Mouse (Mus musculus) bone marrow macrophage, adult 2 months (primary cell): ENCODE data around the gene Nudt21. TPM values are rescaled to one million over a fixed set of nuclear protein-coding genes. Genes with fewer than 3 reads are reported as not detected.

Experiments
- H3K27ac ChIP-seq: 2 replicates; pipeline ENCODE4 v1.5.1; 2012; ENCODE audit warnings: low read depth, low read length; ENCODE audit not compliant: insufficient read depth
- H3K4me1 ChIP-seq: 2 replicates; pipeline ENCODE4 v1.6.1; 2012; ENCODE audit warnings: low read length; ENCODE audit not compliant: control insufficient read depth, insufficient read depth
- H3K4me3 ChIP-seq: 2 replicates; pipeline ENCODE4 v1.5.1; 2012; ENCODE audit warnings: mild to moderate bottlenecking, low read length, moderate library complexity; ENCODE audit not compliant: insufficient read depth
- CTCF ChIP-seq: IDR thresholded peaks from 2 replicates; pipeline ENCODE4 v1.5.1; 2012; ENCODE audit warnings: low read depth, mild to moderate bottlenecking, low read length, moderate library complexity
- POLR2A ChIP-seq: IDR thresholded peaks from 2 replicates; pipeline ENCODE4 v1.6.1; 2012; ENCODE audit warnings: mild to moderate bottlenecking, low read depth, low read length, borderline replicate concordance
- polyA plus RNA-seq: library from polyadenylated mRNA; stranded (reverse); fragments of >200 nt; gene quantifications from 2 replicates; pipeline ENCODE4 v1.2.4, GENCODE M21; 2012; ENCODE audit not compliant: missing spikeins, insufficient read depth, insufficient read length

Gene Nudt21
- polyA plus RNA-seq, 1 experiment = 61.3 TPM

- H3K4me1 ChIP-seq = no peaks in the 10 kb centered on the region
- no peak for TF ChIP-seq POLR2A
- TF ChIP-seq CTCF = no peak
- no peak overlapping the region for H3K27ac ChIP-seq
- H3K4me3 ChIP-seq = no peak overlapping the region
These were observed 62.1 kb downstream of the Nudt21 start for GRCm38 (mm10) chr8:93974602-93975186.

GRCm38 (mm10) chr8:93973831-93974375, 62.9 kb downstream of the Nudt21 start:
- H3K27ac ChIP-seq = no peak overlapping the region
- no peak overlapping the region for H3K4me3 ChIP-seq
- no peaks in the 10 kb centered on the region for H3K4me1 ChIP-seq
- TF ChIP-seq CTCF (no peak), POLR2A (no peak)

GRCm38 (mm10) chr8:93972971-93973734, 63.7 kb downstream of the Nudt21 start:
- no peak overlapping the region for H3K27ac ChIP-seq
- H3K4me1 ChIP-seq = no peaks in the 10 kb centered on the region
- H3K4me3 ChIP-seq = no peak overlapping the region
- TF ChIP-seq CTCF (no peak), POLR2A (no peak)

GRCm38 (mm10) chr8:93972211-93972610, 64.6 kb downstream of the Nudt21 start:
- H3K4me3 ChIP-seq = no peak overlapping the region
- no peaks in the 10 kb centered on the region for H3K4me1 ChIP-seq
- TF ChIP-seq POLR2A (no peak), CTCF (no peak)
- H3K27ac ChIP-seq = no peak overlapping the region

GRCm38 (mm10) chr8:93971451-93971850, 65.4 kb downstream of the Nudt21 start:
- no peaks in the 10 kb centered on the region for H3K4me1 ChIP-seq
- H3K4me3 ChIP-seq = no peak overlapping the region
- no peak overlapping the region for H3K27ac ChIP-seq
- no peak for TF ChIP-seq POLR2A
- no peak for TF ChIP-seq CTCF

- TF ChIP-seq POLR2A (no peak), CTCF (no peak)
- no peak overlapping the region for H3K4me3 ChIP-seq
These were observed 67.0 kb downstream of the Nudt21 start for GRCm38 (mm10) chr8:93969626-93970340.

GRCm38 (mm10) chr8:93968293-93968692, 68.5 kb downstream of the Nudt21 start:
- Histone ChIP-seq H3K4me3 (no peak overlapping the region), H3K27ac (no peak overlapping the region), H3K4me1 (no peaks in the 10 kb centered on the region)
- TF ChIP-seq CTCF (no peak), POLR2A (no peak)

More at GRCm38 (mm10) chr8:93969626-93970340, 67.0 kb downstream of the Nudt21 start:
- H3K4me1 ChIP-seq = no peaks in the 10 kb centered on the region
- no peak overlapping the region for H3K27ac ChIP-seq

Other genes starting within 250 kb of the Nudt21 start
- gene Gnao1, start 227.1 kb downstream of the Nudt21 start, polyA plus RNA-seq = 0.44 and 0.46 TPM in 2 replicates
- 62.2 and 84.7 TPM in 2 replicates for gene Amfr, start 24.2 kb downstream of the Nudt21 start, polyA plus RNA-seq
- gene Ogfod1, start 167 bp upstream of the Nudt21 start, polyA plus RNA-seq = 14.9 and 15.7 TPM in 2 replicates
- gene Bbs2, start 61.9 kb upstream of the Nudt21 start, polyA plus RNA-seq = 5.7 and 6.7 TPM in 2 replicates
- gene Mt4, start 100.2 kb upstream of the Nudt21 start, polyA plus RNA-seq = not detected in 2 replicates
- gene Mt3, start 115.6 kb upstream of the Nudt21 start, polyA plus RNA-seq = not detected in 2 replicates
- gene Mt2, start 135.6 kb upstream of the Nudt21 start, polyA plus RNA-seq = 9.4 and 11.8 TPM in 2 replicates
- gene Mt1, start 142.1 kb upstream of the Nudt21 start, polyA plus RNA-seq = 218 and 271 TPM in 2 replicates
- gene Nup93, start 177.5 kb upstream of the Nudt21 start, polyA plus RNA-seq = 21.4 and 23.7 TPM in 2 replicates